Mouse (Mus musculus) left cerebral cortex, postnatal 10 days (tissue): Measurements from ENCODE around the gene Rora. TPM values are rescaled to one million over a fixed set of nuclear protein-coding genes. Genes with fewer than 3 reads are reported as not detected.

ENCODE experiments used
- DNase-seq, 2 experiments: peaks; one replicate each; pipeline ENCODE4 v3.0.0; 2021 to 2022; ENCODE audit warnings: low spot score in 2 of 2, mixed read lengths in 1 of 2; ENCODE audit errors: extremely low spot score in 1 of 2
- intact Hi-C: fragments of 180-260 bp; cut with DNase I; formaldehyde crosslinking; loops from one replicate; pipeline ENCODE4 v1.15.1; 2025
- total RNA-seq, 2 experiments: library from RNA; stranded (reverse); gene quantifications; 2 replicates each; pipeline ENCODE4 v1.2.3; 2021

The Rora gene
- total RNA-seq, 2 experiments from 2014 or later = 41.2 to 44.1 TPM

- intact Hi-C loops = no loop called here
Observed at GRCm38 (mm10) chr9:68912483-68913151, 259.0 kb downstream of the Rora start.

DNA sequence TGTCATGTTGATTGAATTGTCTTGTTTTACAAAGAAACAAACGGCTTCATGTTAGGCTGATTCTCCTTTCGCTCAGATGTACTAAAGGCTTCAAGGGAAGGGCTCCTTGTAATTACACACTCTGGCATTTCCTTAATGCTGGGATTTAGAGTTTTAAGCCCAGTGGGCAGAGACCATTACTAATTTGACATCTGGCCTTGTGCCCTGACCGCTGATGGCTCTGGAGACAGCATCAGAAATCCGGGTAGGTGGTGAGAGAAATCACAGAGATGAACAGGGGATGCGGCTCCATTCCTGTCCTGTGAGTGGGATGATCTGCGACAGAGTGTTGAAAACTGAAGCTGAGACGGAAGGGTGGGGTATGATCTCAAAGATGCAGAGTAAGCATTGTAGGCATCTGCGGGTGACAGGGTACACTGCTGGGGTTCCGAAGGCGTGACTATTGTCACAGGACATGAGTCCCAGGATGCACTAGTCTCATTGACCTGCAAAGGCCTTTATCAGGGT lies 259.7 kb downstream of the Rora start:
- intact Hi-C loops = no loop called here
- DNase-seq = no peak

More at GRCm38 (mm10) chr9:68912483-68913151, 259.0 kb downstream of the Rora start:
- DNase-seq = peak in 1 of 2 experiments; percentile 37

DNA sequence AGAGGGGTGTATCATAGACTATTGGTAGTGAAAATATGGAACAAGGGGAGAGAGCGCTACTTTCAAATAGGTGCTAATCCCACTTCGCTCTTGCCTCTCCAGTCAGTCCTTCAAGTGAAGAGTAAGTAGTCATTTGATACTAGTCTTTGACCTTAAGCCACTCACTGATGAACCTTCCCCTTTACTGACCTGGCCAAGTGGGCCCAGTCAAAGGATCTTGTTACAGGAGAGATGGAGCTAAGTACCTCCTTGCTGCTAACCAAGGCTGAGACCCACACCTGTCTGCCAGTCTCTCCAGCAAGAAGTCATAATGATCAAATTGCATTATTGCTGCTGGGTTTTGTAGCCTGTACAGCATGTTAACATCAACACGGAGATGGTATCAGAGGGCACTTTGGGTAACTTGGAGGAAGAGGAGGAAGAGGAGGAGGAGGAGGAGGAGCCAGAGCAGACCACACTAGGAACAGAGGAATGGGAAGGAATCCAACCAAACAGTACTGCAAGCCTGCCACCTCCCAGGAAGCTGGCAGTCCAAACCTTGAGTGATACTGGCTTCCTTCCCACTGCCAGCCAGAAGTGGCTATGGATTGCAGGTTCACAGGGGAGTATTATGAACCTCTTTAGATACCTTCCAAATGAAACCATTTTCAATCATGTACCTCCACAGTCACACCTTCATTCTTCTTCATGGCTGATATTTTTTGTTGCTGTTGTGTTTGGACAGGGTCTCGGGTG lies 261.1 kb downstream of the Rora start:
- intact Hi-C loops = no loop called here
- no peak for DNase-seq

DNA sequence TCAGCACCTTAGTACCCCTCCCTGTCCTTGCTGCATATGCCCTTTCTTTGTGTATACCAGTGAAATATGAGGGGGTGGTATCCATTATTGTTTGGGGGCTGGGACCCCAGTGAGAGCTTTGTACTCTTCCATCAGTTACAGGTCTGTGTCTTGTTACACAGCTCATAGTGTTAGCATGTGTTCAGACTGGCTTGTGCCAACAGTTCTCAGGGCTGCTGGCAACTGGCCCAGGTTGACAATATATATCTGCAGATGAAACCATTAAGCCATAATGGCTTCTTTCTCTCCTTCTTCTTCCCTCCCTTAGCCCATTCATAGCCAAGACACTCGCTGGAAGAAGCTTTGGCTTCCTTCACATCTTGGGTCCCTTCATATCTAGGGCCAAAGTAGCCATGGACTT lies 263.2 kb downstream of the Rora start:
- DNase-seq = no peak

GRCm38 (mm10) chr9:68923128-68923601 lies 269.6 kb downstream of the Rora start:
- intact Hi-C loops = no loop called here

More for the DNA sequence above, 263.2 kb downstream of the Rora start:
- intact Hi-C loops = no loop called here

DNA sequence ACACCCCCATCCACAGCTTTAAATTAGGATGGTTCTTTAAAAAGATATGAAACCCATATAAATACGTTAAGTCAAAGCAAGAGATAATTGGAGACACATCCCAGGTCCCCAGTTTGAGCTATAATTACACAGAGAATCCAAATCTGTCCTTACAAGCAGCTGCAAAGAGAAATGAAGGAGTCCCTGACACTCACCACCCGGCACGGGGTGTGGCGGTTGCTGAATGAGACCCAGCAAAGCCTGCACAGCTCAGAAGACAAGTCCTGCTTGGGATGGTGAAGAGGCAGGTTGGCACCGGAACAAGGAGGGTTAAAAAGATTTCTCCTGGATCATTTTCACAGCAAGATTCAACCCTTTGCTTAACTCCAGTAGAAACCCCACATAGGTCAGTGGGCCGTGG lies 272.8 kb downstream of the Rora start:
- DNase-seq = peak in 1 of 2 experiments; percentile 33
- intact Hi-C loops = no loop called here

More at GRCm38 (mm10) chr9:68923128-68923601, 269.6 kb downstream of the Rora start:
- peak; percentile 24 to 32 for DNase-seq

DNA sequence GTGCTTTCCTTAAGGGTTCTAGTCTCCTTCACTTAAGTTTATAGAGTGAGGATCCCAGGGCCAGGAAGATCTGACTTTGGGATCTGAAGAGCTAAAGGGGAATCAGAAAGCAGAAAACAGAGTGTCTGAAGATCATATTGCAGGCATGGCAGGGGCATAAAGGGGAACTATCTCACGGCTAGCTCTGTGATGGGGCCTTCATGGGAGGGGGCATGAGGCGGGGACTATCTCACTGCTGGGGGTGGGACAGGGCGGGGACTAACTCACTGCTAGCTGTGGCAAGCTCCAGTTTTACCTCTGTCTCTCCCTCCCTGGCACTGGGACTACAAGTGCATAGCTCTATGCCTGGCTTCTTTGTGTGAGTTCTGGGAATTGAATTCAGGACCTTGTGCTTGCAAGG lies 279.6 kb downstream of the Rora start:
- intact Hi-C loops = no loop called here
- no peak for DNase-seq

GRCm38 (mm10) chr9:68934238-68934637 lies 280.7 kb downstream of the Rora start:
- no peak for DNase-seq
- intact Hi-C loops = no loop called here

GRCm38 (mm10) chr9:68935611-68936010 lies 282.0 kb downstream of the Rora start:
- intact Hi-C loops = no loop called here
- DNase-seq = no peak

GRCm38 (mm10) chr9:68941037-68941436 lies 287.5 kb downstream of the Rora start:
- intact Hi-C loops = no loop called here
- DNase-seq = peak in 1 of 2 experiments; percentile 72

GRCm38 (mm10) chr9:68942595-68943011 lies 289.0 kb downstream of the Rora start:
- intact Hi-C loops = no loop called here
- DNase-seq = peak in 1 of 2 experiments; percentile 33

DNA sequence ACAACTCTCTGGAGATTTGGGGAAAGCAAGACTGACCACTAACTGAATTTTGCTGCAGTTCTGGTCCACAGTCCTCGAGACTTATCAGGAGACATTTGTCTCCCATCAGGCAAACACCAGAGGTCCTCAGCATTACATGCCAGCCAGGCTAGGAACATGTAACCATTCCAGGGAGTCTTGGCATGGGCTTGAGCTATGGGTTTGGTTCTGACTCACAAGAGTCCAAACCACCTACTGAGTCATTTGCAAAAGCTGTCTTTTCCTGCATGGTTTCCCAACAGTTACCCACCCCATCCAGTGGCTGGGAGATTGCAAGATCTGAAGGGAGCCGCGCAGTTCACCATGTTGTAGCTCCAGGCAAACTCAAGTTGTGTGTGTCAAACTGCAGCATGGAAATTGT lies 290.4 kb downstream of the Rora start:
- no peak for DNase-seq
- intact Hi-C loops = no loop called here

DNA sequence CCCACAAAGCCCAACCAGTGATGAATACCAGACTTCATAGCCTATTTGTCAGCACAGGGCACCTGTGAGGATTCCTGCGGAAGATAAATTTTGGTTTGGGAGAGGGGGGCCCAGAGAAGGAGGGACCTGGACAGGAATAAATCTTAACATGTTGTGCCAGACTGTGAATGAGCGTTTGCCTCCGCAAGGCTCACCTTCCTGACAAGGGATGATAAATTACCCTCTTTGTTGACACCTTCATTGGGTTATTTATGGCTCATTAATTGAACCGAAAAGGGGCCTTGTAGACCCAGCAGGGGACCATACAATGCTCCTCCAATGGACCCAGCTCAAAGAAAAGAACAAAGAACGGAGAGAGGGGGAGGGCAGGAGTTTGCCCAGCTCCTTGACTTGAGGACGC lies 294.1 kb downstream of the Rora start:
- DNase-seq = no peak
- intact Hi-C loops = no loop called here

DNA sequence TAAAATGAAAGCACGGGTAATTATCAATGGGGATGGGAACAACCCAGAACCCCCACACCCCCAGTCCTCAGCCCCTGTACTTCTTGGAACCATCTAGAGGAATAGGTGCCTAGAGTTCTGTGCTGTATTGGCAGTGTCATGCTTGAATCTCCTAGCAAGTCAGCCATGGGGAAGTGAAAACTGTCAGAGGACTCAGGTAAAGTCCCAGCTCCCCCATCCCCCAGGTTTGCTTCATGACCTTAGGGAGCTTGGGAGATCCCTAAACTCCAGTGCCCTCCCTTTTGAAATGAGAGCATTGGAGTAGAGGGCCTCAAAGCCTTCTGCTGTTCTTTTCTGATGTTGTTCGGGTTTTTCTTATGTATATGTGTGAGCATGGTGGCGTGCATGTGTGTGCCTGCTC lies 294.6 kb downstream of the Rora start:
- intact Hi-C loops = no loop called here
- no peak for DNase-seq

DNA sequence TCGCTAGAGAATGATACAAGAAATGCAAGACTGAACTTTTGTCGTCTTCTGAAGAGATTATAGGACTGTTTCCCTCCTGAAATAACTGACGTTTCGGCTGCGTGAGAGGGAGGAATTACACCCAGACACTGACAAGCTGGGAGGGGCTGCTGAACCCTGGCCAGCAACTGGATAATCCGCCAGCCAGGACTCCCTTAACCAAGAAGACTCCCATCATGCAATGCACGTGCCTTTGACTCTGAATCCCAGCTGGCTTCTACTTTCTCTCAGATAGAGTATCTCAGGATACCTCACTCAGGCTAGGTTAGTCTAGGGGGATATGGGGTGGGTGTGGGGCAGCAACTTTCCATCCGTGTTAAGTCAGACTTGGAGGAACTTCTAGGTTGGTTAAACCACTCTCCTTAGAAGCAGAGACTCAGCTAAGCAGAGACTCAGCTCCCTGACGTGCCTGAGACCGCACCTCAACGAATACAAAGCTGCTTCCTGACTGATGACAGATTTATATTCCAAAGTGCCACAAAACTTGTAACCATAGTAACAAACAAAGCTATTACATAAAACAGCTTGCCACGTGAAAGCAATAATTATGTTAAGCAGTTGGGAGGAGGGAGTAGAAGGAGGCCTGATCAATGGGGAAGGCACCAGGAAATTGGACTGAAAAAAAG lies 302.8 kb downstream of the Rora start:
- DNase-seq = no peak
- intact Hi-C loops = loop anchor here (10.0 kb wide), 1 partner anchor 338 kb away; no protein-coding TSS in a partner anchor

GRCm38 (mm10) chr9:68956938-68957573 lies 303.5 kb downstream of the Rora start:
- peak; percentile 8 to 64 for DNase-seq
- intact Hi-C loops = loop anchor here (10.0 kb wide), 1 partner anchor 338 kb away; no protein-coding TSS in a partner anchor

DNA sequence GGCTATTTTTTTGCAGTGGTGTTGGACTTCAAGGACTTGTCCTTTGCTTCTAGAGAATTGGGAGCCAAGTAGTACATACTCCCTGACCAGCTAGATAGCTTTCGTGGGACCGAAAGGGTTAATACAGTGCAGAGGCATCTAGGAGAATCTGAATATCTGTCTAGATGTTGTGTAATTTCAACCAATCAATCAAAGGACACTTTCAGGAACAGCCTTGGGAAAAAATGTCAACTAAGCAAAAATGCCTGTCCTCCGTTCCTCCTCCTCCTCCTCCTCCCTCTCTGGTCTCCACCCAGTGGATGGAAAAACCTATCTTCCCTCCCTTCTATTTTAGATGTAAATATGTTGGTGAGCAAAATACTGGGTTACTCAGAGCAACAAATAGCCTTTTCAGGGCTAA lies 304.2 kb downstream of the Rora start:
- no peak for DNase-seq
- intact Hi-C loops = loop anchor here (10.0 kb wide), 1 partner anchor 337 kb away; no protein-coding TSS in a partner anchor

GRCm38 (mm10) chr9:68958919-68959318 lies 305.3 kb downstream of the Rora start:
- no peak for DNase-seq
- intact Hi-C loops = loop anchor here (10.0 kb wide), 1 partner anchor 336 kb away; no protein-coding TSS in a partner anchor

DNA sequence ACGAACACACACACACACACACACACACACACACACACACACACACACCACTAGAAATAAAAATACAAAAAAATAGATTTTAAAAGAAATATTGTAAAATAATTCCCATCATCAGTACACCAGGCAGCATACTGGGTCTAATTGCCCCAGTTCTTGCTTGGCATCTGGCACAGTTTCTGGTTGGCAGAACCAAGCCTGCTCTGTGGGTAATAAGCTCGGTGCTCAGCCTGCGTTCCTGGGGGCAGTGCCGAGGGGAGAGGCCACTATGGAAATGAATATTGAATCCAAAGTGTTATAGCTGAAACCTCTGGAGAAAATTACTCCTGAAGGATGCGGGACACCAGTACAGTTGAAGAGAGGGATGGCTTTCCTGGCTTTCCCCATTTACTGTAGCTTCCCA lies 310.3 kb downstream of the Rora start:
- no peak for DNase-seq

More for the DNA sequence above, 310.3 kb downstream of the Rora start:
- intact Hi-C loops = no loop called here
